Mouse (Mus musculus): ENCODE data around the gene Iqgap1.

- no peak for TF ChIP-seq CTCF (IDR thresholded peaks at IDR 0.05; ENCODE audit: low read depth)
- no peak for TF ChIP-seq EP300 (IDR thresholded peaks at IDR 0.05; ENCODE audit: low read depth)
Observed at GRCm38 (mm10) chr7:80789534-80789933, 36.2 kb downstream of the Iqgap1 start.

Measured in liver, embryonic 14.5 days (tissue).